Mouse (Mus musculus): ENCODE data around the gene Slc35f1. TPM values are rescaled to one million over a fixed set of nuclear protein-coding genes. Genes with fewer than 3 reads are reported as not detected.

The Slc35f1 gene
- polyA plus RNA-seq, 1 experiment from 2014 or later, result 24.5 TPM

GRCm38 (mm10) chr10:53124365-53124764 is 434.0 kb downstream of the Slc35f1 start:
- WGBS, result 69% methylated on average over 6 of the region's 6 CpGs
- H3K27ac ChIP-seq (replicated peaks), result no peak overlapping the region
- H3K9me3 ChIP-seq, result no peaks in the 10 kb centered on the region
- no peaks in the 10 kb centered on the region for H3K36me3 ChIP-seq
- H3K4me1 ChIP-seq (replicated peaks), result no peaks in the 10 kb centered on the region
- H3K4me3 ChIP-seq, result no peak overlapping the region
- H3K9ac ChIP-seq, result no peak overlapping the region
- H3K4me2 ChIP-seq, result no peak overlapping the region
- no peak for ATAC-seq (ENCODE audit: low read depth)
- H3K27me3 ChIP-seq, result no peaks in the 10 kb centered on the region

DNA sequence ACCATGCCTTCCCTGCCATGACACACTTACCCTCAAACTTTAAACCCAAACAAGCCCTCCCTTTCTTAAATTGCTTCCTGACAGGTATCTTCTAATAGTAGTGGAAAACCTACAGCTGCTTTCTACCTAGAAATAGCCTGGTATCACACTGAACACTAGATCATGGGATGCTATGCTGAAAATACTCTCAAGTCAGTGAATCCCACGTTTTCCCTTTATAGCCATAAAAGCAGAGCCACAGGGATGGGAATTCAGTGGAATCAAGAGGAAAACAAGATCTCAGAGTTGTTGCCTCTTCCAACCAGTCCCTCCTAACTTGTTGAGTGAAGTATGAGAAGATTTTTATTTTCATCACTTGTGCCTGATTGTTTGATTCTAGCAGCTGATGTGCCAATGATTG is 442.4 kb downstream of the Slc35f1 start:
- H3K4me1 ChIP-seq (replicated peaks), result no peaks in the 10 kb centered on the region
- WGBS, result 73% methylated on average over 1 of the region's 1 CpGs
- H3K9ac ChIP-seq, result no peak overlapping the region
- no peak overlapping the region for H3K4me2 ChIP-seq
- ATAC-seq (ENCODE audit: low read depth), result no peak
- no peaks in the 10 kb centered on the region for H3K9me3 ChIP-seq
- no peaks in the 10 kb centered on the region for H3K36me3 ChIP-seq
- H3K27me3 ChIP-seq, result no peaks in the 10 kb centered on the region
- H3K4me3 ChIP-seq, result no peak overlapping the region
- H3K27ac ChIP-seq (replicated peaks), result no peak overlapping the region

- no peak overlapping the region for H3K27ac ChIP-seq (replicated peaks)
- ATAC-seq (ENCODE audit: low read depth), result no peak
- H3K4me3 ChIP-seq, result no peak overlapping the region
- no peak overlapping the region for H3K4me2 ChIP-seq
- no peaks in the 10 kb centered on the region for H3K36me3 ChIP-seq
- no peak overlapping the region for H3K9ac ChIP-seq
- H3K9me3 ChIP-seq, result no peaks in the 10 kb centered on the region
- 76% methylated on average over 2 of the region's 2 CpGs for WGBS
- no peaks in the 10 kb centered on the region for H3K27me3 ChIP-seq
- no peaks in the 10 kb centered on the region for H3K4me1 ChIP-seq (replicated peaks)
These were observed 460.0 kb downstream of the Slc35f1 start for GRCm38 (mm10) chr10:53150321-53150720.

GRCm38 (mm10) chr10:53150916-53151315 is 460.6 kb downstream of the Slc35f1 start:
- H3K9me3 ChIP-seq, result no peaks in the 10 kb centered on the region
- no peak overlapping the region for H3K9ac ChIP-seq
- H3K4me2 ChIP-seq, result no peak overlapping the region
- H3K36me3 ChIP-seq, result no peaks in the 10 kb centered on the region
- no peaks in the 10 kb centered on the region for H3K27me3 ChIP-seq
- ATAC-seq (ENCODE audit: low read depth), result no peak
- 87% methylated on average over 2 of the region's 2 CpGs for WGBS
- no peak overlapping the region for H3K4me3 ChIP-seq
- H3K27ac ChIP-seq (replicated peaks), result no peak overlapping the region
- H3K4me1 ChIP-seq (replicated peaks), result no peaks in the 10 kb centered on the region

DNA sequence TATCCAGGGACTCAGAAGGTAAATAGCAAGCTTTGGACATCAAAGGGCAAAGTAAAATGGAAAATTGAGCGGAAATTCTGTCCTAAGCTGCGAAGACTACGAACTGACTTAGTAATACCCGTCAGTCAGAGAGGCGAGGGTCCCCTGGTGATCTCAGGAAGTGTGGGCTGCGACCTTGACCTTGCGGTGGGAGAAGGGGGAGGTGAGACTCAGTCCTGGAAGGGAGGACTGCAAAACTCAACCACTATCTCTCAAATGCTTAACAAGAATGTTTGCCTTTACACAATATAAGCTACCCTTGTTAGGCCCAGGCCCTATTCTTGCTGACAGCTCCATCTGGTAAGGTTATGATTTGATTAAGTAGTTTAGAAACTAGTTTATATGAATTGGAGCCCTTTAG is 466.0 kb downstream of the Slc35f1 start:
- Histone ChIP-seq H3K9ac (no peak overlapping the region), H3K4me1 (replicated peaks) (no peaks in the 10 kb centered on the region), H3K9me3 (no peaks in the 10 kb centered on the region), H3K4me3 (no peak overlapping the region), H3K27me3 (no peaks in the 10 kb centered on the region), H3K36me3 (no peaks in the 10 kb centered on the region), H3K27ac (replicated peaks) (no peak overlapping the region), H3K4me2 (no peak overlapping the region)
- no peak for ATAC-seq (ENCODE audit: low read depth)
- 56% methylated on average over 7 of the region's 7 CpGs for WGBS

GRCm38 (mm10) chr10:53157740-53158139 is 467.4 kb downstream of the Slc35f1 start:
- H3K4me1 ChIP-seq (replicated peaks), result no peaks in the 10 kb centered on the region
- H3K27ac ChIP-seq (replicated peaks), result no peak overlapping the region
- no peak overlapping the region for H3K4me2 ChIP-seq
- no peak overlapping the region for H3K9ac ChIP-seq
- 85% methylated on average over 2 of the region's 2 CpGs for WGBS
- H3K4me3 ChIP-seq, result no peak overlapping the region
- H3K9me3 ChIP-seq, result no peaks in the 10 kb centered on the region
- no peak for ATAC-seq (ENCODE audit: low read depth)
- H3K27me3 ChIP-seq, result no peaks in the 10 kb centered on the region
- no peaks in the 10 kb centered on the region for H3K36me3 ChIP-seq
